In genomic region chr11:55164723-55165122, GRCm38 (mm10) we compare ENCODE assay signal across 9 mouse cellular contexts. TPM values are rescaled to one million over a fixed set of nuclear protein-coding genes. Genes with fewer than 3 reads are reported as not detected.
DNase-seq lines count a peak whose midpoint lies in the region; ATAC-seq lines count a peak whose summit lies in the region.
"Had no signal": no experiment of that assay in that cellular context is flagged by ENCODE, and none has a peak within 500 bp of the region (broad histone marks: within the 10 kb centered on the region; RNA-seq: fewer than 3 reads in every experiment).

No protein-coding gene starts in this region.

- ATAC-seq in common myeloid progenitor, adult 5-6 weeks (replicated peaks; ENCODE audit: low read depth, poor library complexity, severe bottlenecking): peak; percentile 84
- ATAC-seq in activated CD4-positive, CD25-positive, alpha-beta regulatory T cell, adult 4 months: no peak

- DNase-seq in cerebellum, adult 8-10 months: peak; percentile 36
- no peak for DNase-seq in cerebellum, adult 11 months
- peak; percentile 37 for DNase-seq in ovary, postnatal 36 days (ENCODE audit: low spot score)
- DNase-seq in ovary, postnatal 10 days (ENCODE audit: low spot score): no peak
- peak; percentile 12 for DNase-seq in layer of hippocampus, postnatal 36 days
- peak; percentile 38 to 57 for DNase-seq in natural killer cell, adult 2 months (ENCODE audit: low spot score in 2 of 2)

RNA-seq across cellular contexts. Expression of gene Slc36a3, which starts 13.2 kb away (rescaled TPM):
- not detected in 2 replicates for total RNA-seq in common myeloid progenitor, adult 5-6 weeks (2017)
- total RNA-seq in layer of hippocampus, postnatal 36 days (2021): not detected
- 1 to 10 TPM in 1 of 2 experiments, under 1 TPM in 1; 0.36 to 1.2 TPM for polyA plus RNA-seq in activated CD4-positive, CD25-positive, alpha-beta regulatory T cell, adult 4 months (2017; shearing (Covaris generic))
- total RNA-seq: layer of hippocampus, postnatal 14 days had no signal

RNA-seq across cellular contexts. Expression of gene Slc36a2, which starts 20.2 kb away (rescaled TPM):
- total RNA-seq in common myeloid progenitor, adult 5-6 weeks (2017): 0.14 TPM in 1 of 2 replicates, not detected in the other
- under 1 TPM in 1 of 2 experiments, not detected in 1; 0.15 TPM for total RNA-seq in layer of hippocampus, postnatal 36 days (2021)
- polyA plus RNA-seq in activated CD4-positive, CD25-positive, alpha-beta regulatory T cell, adult 4 months (2017; shearing (Covaris generic)): under 1 TPM in 1 of 2 experiments, not detected in 1; 0.37 TPM

RNA-seq across cellular contexts. Expression of gene Slc36a1, which starts 39.4 kb away (rescaled TPM):
- total RNA-seq in common myeloid progenitor, adult 5-6 weeks (2017): 5.6 and 6.1 TPM in 2 replicates
- total RNA-seq in layer of hippocampus, postnatal 36 days (2021): 10 to 100 TPM; 52.9 to 56.8 TPM
- polyA plus RNA-seq in activated CD4-positive, CD25-positive, alpha-beta regulatory T cell, adult 4 months (2017; shearing (Covaris generic)): 1 to 10 TPM; 2.3 to 2.5 TPM

Comparison
In these comparisons a context has a peak if more than half of its experiments do, and no peak if none do; other contexts are left out.
1. DNase-seq: peak in cerebellum, adult 8-10 months (single experiment), ovary, postnatal 36 days (single experiment), layer of hippocampus, postnatal 36 days (2 of 2) and natural killer cell, adult 2 months (2 of 2); none in cerebellum, adult 11 months (single experiment) and ovary, postnatal 10 days (single experiment).